Mouse (Mus musculus) C2C12 (cell line): ENCODE results near the gene Prcd.

Experiments
- CEBPB ChIP-seq: IDR thresholded peaks from one replicate; pipeline ENCODE4 v1.6.1; 2011; ENCODE audit warnings: low read depth, mild to moderate bottlenecking, control low read depth, moderate library complexity
- CTCF ChIP-seq: IDR thresholded peaks from one replicate; pipeline ENCODE4 v1.5.1; 2011; ENCODE audit not compliant: control insufficient read depth, insufficient read depth, insufficient read length
- FOSL1 ChIP-seq: IDR thresholded peaks from one replicate; pipeline ENCODE4 v1.8.0; 2011; ENCODE audit warnings: mild to moderate bottlenecking, low read length; ENCODE audit not compliant: poor library complexity, insufficient read depth, severe bottlenecking
- MYOD1 ChIP-seq: IDR thresholded peaks from one replicate; pipeline ENCODE4 v1.6.1; 2011; ENCODE audit warnings: low read depth; ENCODE audit not compliant: control insufficient read depth, insufficient read length
- USF1 ChIP-seq: IDR thresholded peaks from one replicate; pipeline ENCODE4 v1.6.1; 2011; ENCODE audit warnings: low read depth, mild to moderate bottlenecking, control low read depth, moderate library complexity

DNA sequence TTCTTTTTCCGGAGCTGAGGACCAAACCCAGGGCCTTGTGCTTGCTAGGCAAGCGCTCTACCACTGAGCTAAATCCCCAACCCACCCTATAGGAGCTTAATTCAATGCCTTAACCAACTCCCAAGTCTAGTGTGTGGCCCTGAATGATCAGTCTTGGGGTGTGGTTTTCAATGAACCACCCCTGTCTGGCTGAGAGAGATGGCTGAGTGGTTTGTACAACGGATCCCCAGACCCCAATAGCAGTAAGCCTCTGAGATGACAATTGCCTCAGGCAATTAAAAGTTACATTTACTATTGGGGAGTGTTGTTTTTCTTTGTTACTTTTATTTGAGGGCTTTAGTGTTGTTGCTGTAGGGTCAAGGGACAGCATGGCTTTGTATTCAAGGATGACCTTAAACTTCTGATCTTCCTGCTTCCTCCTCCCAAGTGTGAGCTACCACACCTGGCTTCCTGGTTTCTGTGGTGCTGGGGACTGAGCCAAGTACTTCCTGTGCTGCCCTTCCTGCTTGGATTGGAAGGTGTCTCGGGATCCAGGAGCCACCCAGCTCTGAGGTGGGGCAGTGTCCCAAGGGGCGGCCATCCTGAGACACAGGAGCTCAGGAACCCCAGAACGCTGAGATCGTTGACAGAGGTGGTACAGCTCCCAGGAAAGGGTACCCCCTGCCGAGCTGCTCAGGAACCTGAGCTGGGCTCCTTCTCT lies 51.2 kb downstream of the Prcd start:
- TF ChIP-seq USF1, result no peak
- no peak for TF ChIP-seq CTCF
- no peak for TF ChIP-seq MYOD1
- TF ChIP-seq CEBPB, result no peak
- TF ChIP-seq FOSL1, result no peak
